ENCODE assay signal across 24 mouse cellular contexts in the genomic region with DNA sequence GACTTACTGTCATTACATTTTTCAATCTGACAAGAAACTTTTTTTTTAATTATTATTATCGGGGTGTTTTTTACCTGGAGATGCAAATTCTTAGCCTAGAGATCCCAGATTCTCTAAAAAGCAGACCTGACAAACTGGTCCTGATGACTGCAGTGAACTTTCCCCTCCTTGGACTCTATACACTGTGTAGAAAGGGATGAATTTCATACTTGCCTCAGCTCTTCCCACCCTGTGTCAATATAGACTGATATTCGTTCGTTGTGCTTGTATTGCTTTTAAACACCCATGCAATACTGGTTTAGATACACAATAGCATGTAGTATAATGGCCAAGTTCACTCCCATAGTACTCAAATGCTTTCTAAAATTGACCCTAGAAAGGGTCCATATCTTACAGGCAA.
"Had no signal": no experiment of that assay in that cellular context is flagged by ENCODE, and none has a peak within 500 bp of the region (broad histone marks: within the 10 kb centered on the region; RNA-seq: fewer than 3 reads in every experiment).

No protein-coding gene starts in this region.

- H3K9me3 ChIP-seq: hindbrain, embryonic 10.5 days; hindbrain, embryonic 12.5 days; limb, embryonic 13.5 days; limb, embryonic 15.5 days; liver, embryonic 13.5 days; liver, embryonic 15.5 days had no signal

- DNase-seq: gastrocnemius, postnatal 14 days; gastrocnemius, postnatal 36 days; heart, adult 11 months; heart, adult 2 months; heart, postnatal 10 days; heart, postnatal 4 days; kidney, adult 18-20 months; kidney, adult 8-10 months; kidney, postnatal 10 days; kidney, postnatal 25 days; kidney, postnatal 4 days; layer of hippocampus, adult 9-11 months; layer of hippocampus, postnatal 36 days; left cerebral cortex, postnatal 4 days; liver, embryonic 13.5 days had no signal

- H3K27me3 ChIP-seq: hindbrain, embryonic 12.5 days; limb, embryonic 13.5 days; limb, embryonic 15.5 days; liver, embryonic 13.5 days; liver, embryonic 15.5 days had no signal

- H3K4me1 ChIP-seq: hindbrain, embryonic 10.5 days; hindbrain, embryonic 12.5 days; limb, embryonic 13.5 days; limb, embryonic 15.5 days; liver, embryonic 13.5 days; liver, embryonic 15.5 days had no signal

- H3K36me3 ChIP-seq: hindbrain, embryonic 10.5 days; hindbrain, embryonic 12.5 days; limb, embryonic 13.5 days; limb, embryonic 15.5 days; liver, embryonic 13.5 days; liver, embryonic 15.5 days had no signal

- H3K9ac ChIP-seq: hindbrain, embryonic 12.5 days; hindbrain, embryonic 14.5 days; limb, embryonic 13.5 days; limb, embryonic 15.5 days; liver, embryonic 13.5 days; liver, embryonic 15.5 days had no signal

- ATAC-seq: hindbrain, embryonic 16.5 days; inflammation-experienced regulatory T-cells, adult 6 months had no signal

- H3K4me3 ChIP-seq: heart, adult 2 months; hindbrain, embryonic 10.5 days; hindbrain, embryonic 12.5 days; limb, embryonic 13.5 days; limb, embryonic 15.5 days; liver, embryonic 13.5 days; liver, embryonic 15.5 days had no signal

- H3K27ac ChIP-seq: heart, adult 2 months; hindbrain, embryonic 10.5 days; hindbrain, embryonic 12.5 days; hindbrain, embryonic 14.5 days; limb, embryonic 13.5 days; limb, embryonic 15.5 days; liver, embryonic 13.5 days; liver, embryonic 15.5 days had no signal

- H3K4me2 ChIP-seq: heart, embryonic 11.5 days; hindbrain, embryonic 12.5 days; hindbrain, embryonic 14.5 days; limb, embryonic 13.5 days; limb, embryonic 15.5 days; liver, embryonic 13.5 days; liver, embryonic 15.5 days had no signal
